In genomic region chr5:27818840-27819672, GRCm38 (mm10) we compare ENCODE assay signal across 22 mouse cellular contexts. TPM values are rescaled to one million over a fixed set of nuclear protein-coding genes. Genes with fewer than 3 reads are reported as not detected.
"Had no signal": no experiment of that assay in that cellular context is flagged by ENCODE, and none has a peak within 500 bp of the region (broad histone marks: within the 10 kb centered on the region; RNA-seq: fewer than 3 reads in every experiment).

No protein-coding gene starts in this region.

- H3K4me3 ChIP-seq: limb, embryonic 12.5 days; limb, embryonic 15.5 days; lung, embryonic 15.5 days; megakaryocyte, embryonic 14.5 days; midbrain, embryonic 10.5 days had no signal

- H3K9ac ChIP-seq: limb, embryonic 12.5 days; limb, embryonic 15.5 days; liver, embryonic 14.5 days; liver, postnatal 0 days; lung, embryonic 15.5 days had no signal

- H3K27me3 ChIP-seq: limb, embryonic 12.5 days; limb, embryonic 15.5 days; lung, embryonic 15.5 days had no signal

- H3K36me3 ChIP-seq: limb, embryonic 12.5 days; limb, embryonic 15.5 days; lung, embryonic 15.5 days; midbrain, embryonic 10.5 days had no signal

- H3K9me3 ChIP-seq: limb, embryonic 12.5 days; limb, embryonic 15.5 days; lung, embryonic 15.5 days; megakaryocyte, embryonic 14.5 days; midbrain, embryonic 10.5 days had no signal

- DNase-seq: kidney, adult 9 months; kidney, postnatal 14 days; kidney, postnatal 4 days; left cerebral cortex, postnatal 4 days; liver, postnatal 0 days; lung, postnatal 10 days; lung, postnatal 36 days; midbrain, embryonic 14.5 days; right cerebral cortex, postnatal 14 days; right cerebral cortex, postnatal 4 days; thymus, adult 2 months; thymus, postnatal 14 days had no signal

- ATAC-seq: liver, postnatal 0 days had no signal

- H3K4me1 ChIP-seq: limb, embryonic 12.5 days; limb, embryonic 15.5 days; lung, embryonic 15.5 days had no signal

- H3K27ac ChIP-seq: limb, embryonic 12.5 days; limb, embryonic 15.5 days; liver, embryonic 14.5 days; lung, embryonic 15.5 days; midbrain, embryonic 10.5 days; stomach, postnatal 0 days had no signal

- H3K4me2 ChIP-seq: limb, embryonic 12.5 days; limb, embryonic 15.5 days; liver, embryonic 11.5 days; lung, embryonic 15.5 days had no signal

RNA-seq across cellular contexts. Expression of gene Htr5a, which starts 22.9 kb away (rescaled TPM):
- polyA plus RNA-seq: kidney, embryonic 16.5 days; limb, embryonic 12.5 days; limb, embryonic 15.5 days; liver, embryonic 11.5 days; liver, embryonic 14.5 days; liver, postnatal 0 days; lung, embryonic 15.5 days; stomach, embryonic 14.5 days; stomach, postnatal 0 days; thymus, adult 2 months had no signal
